Mouse (Mus musculus) gonadal fat pad, adult 2 months (tissue): Measurements from ENCODE around the gene Ccdc85c. TPM values are rescaled to one million over a fixed set of nuclear protein-coding genes. Genes with fewer than 3 reads are reported as not detected.

Source experiments
- DNase-seq: peaks from one replicate; pipeline ENCODE4 v3.0.0-alpha.2; 2012; ENCODE audit warnings: low read depth
- polyA plus RNA-seq: library from polyadenylated mRNA; depleted of rRNA; stranded (reverse); fragments of >200 nt; gene quantifications from 2 replicates; pipeline ENCODE4 v1.2.3, GENCODE M21; 2012

Gene Ccdc85c
- polyA plus RNA-seq, 1 experiment = 13.0 TPM

DNA sequence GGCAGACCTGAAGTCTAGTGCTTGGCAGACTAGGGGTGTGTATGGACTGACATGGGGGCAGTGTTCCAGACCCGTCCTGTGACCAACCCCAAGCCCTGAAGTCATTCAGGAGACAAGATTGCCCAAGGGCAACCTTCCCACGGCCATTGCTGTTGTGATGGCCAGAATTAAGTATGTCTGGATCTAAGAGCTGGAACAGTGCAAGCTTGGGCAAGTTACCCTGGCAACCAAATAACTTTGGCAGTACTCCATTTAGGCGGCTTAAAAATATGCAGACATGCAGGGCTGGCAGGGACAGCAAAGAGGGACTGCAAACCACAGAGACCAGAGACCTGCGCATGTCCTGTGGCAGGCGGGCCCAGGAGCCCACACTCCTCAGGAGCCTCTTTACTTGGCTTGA is 35.8 kb downstream of the Ccdc85c start:
- no peak for DNase-seq

DNA sequence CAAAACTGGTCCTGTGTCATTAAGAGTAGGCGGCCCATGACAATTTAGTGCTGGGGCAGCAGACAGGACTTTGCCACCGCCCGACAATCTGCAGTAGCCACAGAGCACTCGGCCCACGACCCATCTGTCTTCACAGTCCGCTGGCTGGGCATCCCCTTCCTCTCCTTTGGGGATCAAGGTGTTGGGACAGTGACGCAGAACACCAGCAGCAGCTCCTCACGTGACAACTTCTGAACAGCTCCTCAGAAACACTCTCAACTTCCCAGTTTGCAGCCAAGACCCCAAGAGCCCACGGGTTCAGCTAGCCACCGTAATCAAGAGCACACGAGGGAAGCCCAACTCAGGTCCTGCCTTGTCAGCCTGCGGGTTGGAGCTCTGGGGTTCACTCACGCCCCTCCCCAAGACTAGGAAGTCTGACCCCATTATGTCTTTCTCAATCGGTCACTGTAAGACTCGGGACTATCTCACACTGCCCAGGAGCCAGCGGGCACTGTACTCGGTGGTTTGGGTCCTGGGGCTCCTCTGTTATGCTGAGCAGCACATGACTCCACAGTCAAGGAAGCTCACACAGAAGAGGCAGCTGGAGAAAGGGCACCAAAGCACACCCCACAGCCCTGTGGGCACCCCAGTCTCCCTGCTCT is 36.7 kb downstream of the Ccdc85c start:
- no peak for DNase-seq

DNA sequence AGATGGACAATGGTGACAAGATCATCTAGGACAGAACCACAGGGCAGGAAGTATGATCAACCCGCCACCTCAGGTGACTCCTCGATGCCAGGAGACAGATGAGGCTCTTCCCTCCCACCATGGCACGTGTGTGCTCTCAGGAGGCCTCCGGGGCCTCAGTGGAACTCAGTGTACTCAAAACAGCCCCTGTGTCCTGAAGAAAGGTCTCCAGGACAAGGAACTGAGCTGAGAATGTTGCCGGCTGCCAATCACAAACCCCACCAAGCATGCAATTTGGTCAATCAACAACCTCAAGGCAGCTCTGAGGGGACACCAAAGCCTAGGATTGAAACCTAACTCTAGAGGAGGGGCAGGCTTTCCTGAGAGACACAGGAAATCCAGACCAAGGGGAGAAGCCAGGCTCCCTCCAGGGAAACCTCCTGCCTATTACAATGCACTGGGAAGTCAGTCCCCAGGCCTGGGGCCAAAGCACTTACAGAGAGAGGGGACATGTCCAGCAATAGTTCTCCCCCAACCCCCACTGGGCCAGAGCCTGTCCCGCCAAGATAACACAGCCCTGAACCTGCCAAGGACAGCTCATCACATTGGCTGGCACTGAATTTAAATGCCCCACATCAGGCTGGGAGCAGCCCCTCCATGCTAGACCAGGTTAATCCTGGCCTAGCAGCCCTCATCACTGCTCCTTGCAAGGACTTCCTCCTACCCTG is 37.8 kb downstream of the Ccdc85c start:
- no peak for DNase-seq

DNA sequence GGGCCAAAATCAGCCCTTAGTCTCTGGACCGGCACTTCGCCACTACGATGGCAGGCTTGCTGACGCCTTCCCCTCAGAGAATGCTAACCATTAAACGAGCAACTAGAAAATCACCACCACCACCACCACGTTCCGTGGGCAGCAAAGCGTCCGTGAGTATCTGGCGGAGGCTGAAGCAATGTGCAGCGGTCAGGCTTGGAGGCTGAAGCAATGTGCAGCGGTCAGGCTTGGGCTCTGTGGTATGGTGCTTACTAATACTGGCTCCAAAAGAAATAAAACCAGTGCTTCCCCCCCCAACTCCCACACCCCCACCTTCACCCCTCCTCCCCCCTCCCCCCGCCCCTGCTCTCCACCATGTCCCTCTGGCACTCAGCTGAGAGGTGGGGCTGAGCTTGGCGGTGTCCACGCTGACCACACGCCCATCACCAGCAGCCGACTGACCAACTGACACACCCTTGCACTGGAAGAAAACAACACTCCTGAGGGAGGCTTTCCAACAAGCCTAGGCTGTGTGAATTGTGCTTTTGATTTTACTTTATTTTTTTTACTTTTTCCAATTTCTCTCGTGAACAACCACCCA is 39.2 kb downstream of the Ccdc85c start:
- no peak for DNase-seq

DNA sequence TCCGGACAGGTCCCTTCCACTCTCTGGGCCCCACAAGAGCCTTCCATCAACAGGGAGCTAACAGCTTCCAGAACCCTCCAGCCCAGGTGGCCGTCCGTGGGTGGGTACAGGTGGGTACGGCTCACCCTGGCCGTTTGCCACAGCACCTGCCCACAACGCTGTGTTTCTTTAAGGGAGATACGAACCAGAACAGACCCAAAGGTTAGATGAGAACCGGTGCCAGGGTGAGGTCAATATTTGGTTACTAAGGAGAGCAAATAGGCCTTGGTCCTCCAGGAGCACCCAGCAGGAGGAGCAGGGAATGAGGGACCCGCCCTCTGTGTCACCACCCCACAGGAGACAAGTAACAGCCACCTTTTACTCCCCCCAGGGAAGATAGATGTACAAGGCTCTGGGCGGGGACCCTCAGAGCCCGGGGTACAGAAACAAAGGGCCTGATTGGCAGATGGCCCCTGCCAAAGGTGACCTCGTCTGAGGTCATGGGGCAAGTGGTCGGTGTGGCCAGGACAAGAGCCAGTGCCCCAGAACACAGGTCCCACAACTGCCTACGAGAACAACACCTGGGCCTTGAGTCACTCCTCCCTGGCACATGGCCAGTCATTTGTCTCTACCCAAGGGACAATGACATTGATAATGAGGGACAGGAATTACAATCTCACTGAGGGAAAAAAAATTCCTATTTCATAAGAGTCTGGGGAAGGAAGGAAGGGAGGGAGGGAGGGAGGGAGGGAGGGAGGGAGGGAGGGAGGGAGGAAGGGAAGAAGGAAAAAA is 40.2 kb downstream of the Ccdc85c start:
- no peak for DNase-seq

DNA sequence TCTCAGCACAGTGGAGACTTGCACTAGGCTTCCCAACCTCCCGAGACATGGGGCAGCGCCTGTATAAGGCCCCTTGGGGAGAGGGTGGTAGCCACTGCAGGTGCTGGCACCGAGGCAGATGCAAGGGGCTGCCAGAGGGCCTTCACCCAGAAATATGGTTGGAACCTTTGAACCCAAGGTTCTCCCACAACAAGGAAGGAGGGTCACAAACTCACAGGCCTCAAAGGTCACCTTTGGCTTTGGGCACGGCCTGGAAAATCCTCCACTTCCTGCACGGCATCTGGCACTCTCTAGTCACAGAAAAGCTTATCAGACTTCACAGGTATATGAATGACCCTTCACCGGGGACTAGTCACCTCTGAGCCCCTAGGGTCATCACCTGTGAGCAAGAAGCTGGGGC is 41.5 kb downstream of the Ccdc85c start:
- no peak for DNase-seq

DNA sequence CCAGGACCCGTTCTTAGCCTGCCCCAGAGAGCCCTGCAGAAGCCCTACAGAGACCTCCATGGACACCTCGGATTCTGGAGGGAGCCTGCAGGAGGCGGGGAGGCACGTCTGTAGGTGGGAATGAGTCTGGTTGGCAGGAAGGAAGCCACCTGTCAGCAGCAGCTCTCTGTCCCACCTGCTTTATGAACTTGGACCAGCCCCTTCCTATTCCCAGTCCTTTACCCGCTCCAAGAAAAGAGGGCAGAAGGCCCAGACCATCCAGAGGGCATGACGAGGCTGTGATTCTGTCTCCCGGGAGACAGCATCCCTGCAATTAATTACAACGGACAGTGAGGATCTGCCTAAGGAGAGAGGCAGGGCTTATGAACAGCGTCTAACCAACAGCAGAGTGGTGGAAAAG is 43.3 kb downstream of the Ccdc85c start:
- DNase-seq = no peak

DNA sequence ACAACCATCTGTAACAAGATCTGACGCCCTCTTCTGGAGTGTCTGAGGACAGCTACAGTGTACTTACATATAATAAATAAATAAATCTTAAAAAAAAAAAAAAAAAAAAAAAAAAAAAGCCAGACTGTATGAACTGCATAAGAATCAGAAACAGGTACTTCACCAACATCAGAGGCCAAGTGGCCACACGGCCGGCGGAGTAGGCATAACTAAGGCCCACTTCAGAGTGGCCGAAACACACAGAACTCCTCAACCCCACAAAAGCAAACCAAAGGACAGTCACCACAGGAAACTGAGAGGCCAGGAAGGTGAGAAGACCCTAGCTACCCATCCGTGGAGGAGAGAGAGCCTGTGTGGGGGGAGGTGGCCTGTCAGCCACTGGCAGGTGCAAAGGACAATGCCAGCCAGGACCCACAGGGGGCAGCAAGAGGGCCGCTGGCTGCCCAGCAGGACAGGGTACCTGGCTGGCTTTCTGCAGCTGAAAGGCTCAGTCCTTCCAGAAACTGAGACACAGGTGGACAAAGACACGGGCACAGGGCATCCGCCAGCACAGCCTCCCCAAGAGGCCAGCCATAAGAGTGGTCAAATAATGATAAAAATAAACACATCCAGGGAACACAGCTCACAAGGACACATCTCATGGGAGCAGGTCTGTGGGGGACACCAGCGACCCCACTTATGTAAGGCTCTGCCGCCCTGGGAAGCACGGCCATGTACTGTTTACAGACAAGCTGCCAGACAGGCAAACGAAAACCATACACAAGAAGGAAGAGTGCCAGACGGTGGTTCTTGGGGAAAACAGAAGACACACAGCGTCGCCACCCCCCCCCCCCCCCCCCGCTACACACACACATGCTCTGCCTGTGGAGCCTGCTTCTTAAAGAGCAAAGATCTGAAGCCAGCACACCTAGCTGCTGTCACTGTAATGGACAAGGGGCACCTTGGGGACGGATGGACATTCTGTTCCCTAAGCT is 44.1 kb downstream of the Ccdc85c start:
- DNase-seq = no peak

DNA sequence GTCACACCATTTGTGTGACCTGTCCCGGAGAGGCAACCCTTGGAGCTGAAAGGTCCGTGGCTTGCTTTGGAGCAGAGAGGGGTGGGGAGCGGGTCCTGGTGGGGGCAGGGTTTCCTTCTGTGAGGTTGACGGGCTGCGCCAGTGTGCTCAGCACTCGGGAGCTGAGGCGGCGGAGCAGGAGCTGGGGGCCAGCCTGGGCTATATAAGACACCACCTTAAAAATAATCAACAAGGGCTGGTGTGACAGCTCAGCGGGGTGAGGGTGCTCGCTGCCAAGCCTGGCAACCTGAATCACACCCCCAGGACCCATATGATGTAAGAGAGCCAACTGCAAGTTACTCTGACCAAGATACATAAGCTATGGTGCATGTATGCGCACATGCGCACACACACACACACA is 45.1 kb downstream of the Ccdc85c start:
- DNase-seq = no peak

DNA sequence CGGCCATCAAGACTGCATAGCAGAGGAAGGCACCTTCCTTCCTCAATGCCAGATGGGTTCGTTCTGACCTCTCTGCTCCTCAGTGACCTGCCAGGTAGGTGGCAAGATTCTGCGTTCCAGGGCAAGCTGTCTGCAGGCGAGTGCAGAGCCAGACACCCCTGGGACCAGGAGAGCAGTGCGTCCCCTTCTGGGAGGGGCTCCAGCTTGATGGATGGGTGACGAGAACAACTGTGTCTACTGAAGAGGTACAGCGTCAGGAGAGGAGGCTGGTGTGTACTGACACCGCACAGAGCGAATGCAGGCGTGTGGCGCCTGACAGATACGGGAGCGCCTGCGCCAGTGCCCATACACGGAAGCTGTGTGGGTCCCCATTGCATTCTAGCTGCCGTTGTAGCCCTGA is 47.7 kb downstream of the Ccdc85c start:
- no peak for DNase-seq

DNA sequence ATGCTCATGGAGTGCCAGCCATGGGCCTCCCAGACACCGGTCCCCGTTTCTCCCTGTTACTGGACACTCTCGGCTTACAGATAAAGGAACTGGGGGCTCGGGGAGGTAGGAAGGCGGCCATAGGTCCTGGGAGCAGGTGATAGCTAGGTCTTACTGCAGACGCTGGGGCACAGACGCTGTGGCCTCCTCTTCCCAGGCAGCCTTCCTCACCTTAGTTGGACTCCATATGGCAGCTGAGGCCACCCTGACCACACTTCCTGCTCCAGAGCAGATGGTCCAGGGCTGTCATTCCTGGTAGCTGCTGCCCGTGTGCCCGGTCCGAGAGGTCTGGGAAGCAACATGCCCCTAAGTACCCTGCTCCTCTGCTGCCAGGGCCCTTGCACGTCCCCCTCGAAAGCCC is 48.3 kb downstream of the Ccdc85c start:
- no peak for DNase-seq

DNA sequence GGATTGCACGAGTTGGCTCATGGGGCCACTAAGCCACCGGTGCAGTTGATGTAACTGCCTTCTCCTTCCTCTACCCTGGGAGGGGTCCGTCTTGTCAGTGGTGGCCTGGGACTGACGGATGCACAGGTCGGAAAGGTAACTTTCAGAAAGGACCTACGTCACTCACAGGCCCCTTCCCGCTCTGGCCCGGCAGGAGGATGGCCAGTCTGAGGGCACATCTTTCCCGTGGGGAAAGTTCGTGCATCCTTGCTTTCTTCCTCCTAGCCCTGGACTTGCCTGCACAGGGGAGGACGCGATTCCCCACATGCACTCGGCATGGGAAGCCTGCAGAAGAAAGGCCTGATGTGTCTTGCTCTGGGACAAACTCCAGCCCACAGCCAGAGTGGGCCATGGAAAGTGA is 49.0 kb downstream of the Ccdc85c start:
- DNase-seq = no peak

DNA sequence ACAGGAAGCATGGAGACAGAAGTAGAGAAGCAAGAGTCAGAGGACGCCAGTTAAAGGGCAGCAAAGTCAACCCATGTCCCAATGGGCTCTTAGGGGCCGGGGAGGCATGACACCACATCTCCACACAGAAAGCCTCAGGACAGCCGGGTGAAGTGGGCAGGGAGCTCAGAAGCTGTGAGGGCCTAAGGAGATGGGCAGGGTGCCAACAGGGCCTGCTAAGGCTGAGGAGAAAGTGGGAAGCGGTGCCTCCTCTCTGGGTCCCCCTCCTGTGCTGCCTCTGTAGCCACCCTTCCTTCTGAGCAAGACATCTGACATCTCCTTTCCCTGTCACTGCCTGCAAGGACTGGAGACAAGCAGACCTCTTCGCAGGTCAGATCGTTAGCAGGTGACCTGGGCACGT is 49.4 kb downstream of the Ccdc85c start:
- no peak for DNase-seq

DNA sequence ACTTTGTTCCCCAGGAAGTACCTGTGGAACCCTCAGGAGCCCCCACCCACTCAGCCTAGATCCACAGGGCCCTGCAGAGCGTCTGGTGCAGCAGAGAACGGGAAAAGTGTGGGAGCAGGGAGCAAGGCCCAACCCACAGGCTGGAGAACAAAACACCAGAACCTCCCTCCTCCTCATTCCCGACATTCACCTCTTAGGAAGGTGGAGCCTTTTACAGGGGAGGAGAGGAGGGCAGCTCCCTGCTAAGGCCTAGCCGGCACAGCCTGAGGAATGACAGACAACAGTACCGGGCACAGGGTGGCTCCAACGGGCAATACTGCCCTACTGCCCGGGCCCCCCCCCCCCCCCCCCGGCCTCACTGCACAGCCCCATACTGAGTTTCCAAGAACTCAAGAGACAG is 51.9 kb downstream of the Ccdc85c start:
- DNase-seq = no peak

DNA sequence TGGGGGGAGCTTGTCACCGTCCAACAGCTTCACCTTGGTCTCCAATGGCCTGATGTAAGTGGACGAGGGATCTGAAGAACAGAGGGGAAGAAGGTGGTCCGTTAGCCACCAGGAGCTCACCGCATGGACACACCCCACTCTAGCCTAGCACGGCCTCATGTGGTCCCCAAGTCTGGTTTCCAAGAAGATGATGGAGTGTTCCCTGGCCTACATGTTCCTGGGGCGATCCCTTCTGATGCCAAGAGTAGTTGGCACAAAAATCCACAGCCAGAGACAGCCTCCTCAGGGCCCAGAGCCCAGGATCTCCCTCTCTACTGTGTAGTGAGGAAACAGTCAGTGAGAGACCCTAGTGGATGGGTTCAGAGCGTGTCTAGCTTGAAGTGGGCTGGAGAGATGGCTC is 53.5 kb downstream of the Ccdc85c start:
- no peak for DNase-seq

DNA sequence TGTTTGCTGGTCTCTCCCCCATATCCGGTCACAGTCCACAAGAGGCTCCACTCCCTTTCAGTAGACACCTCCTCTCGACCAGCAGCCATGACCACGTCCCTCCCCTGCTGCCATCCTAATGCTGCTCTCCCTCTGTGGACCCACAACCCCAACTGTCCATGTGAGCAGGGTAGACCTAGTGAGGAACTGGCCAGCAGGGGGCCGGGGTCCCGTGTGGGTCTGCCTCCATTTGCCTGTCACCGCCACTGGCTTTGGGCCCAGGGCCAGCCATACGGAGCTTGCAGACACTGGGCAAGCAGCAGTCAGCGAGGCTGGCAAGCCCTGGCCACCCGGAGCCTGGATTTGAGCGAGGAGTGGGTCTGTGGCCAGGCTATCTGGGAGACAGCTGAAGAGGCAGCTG is 54.0 kb downstream of the Ccdc85c start:
- DNase-seq = no peak

DNA sequence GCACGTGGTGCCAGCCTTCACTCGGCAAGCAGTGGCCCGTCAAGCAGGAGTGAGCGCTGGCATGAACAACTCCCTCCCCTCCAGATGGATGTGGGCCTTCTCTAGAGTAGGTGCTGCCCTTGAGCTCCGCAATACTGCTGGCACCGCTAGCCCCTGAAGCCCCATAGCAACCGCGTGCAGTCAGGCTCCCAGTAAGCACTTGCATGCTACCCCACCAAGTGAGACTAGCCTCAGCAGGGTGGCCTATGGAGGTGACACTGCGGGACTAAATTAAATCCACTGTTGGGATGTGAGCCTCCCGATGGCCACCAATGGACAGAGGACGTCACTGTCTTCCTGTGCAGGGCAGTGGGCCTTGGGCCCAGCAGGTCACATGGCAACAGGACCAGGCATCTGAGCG is 54.6 kb downstream of the Ccdc85c start:
- DNase-seq = no peak

DNA sequence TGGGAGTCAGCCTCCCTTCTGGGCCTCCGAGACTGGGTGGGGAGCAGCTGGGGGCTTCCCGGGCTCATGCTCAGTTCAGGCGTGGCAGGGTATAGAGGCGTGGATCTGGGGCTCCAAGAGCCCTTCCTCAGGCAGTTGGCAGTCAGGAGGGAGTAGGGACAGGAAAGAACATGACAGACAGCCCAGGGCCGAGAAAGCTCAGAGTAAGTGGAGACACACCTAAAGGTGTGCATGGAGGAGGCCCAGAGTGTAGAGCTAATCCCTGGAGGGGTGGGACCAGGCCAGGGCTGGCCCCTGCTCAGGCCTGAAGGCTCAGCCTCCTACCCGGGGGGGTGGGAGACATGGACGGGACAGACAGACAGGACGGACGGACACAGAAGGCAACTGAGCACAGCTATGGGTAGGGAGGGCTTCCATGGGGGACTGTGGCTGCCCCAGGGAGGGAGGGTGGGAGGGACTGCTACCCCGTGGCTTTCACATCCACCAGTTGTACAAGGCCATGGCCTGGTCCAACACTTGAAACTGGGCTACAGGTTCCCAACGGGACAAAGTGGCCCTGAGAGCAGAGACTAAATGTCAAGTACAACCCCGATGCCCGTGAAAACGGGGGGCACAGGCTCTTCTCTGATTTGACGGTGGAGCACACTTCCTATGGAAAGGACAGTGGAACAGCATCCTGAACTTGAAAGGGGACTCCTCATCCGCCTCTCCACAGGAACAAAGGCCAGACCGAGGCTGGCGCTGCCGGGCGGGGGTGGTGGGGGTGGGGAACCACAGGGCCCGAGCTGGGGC is 55.2 kb downstream of the Ccdc85c start:
- no peak for DNase-seq

DNA sequence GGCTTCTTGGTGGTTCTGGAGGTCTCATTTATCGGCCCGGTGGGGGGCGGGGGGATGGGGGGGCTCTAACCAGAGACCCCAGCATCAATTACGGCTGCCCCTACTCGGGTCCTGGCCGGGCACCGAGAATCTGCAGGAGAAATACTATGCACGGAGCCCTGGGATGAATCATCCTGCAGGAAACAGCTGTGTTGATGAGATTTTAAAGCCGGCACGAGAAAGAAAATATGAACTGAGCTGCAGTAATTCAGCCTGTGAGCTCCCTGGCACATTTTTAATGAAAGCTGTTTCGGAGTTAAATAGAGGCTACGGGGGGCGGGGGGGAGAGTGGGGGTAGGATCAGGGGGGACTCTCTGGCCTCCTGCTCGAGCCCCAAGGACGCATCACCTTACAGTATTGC is 56.1 kb downstream of the Ccdc85c start:
- no peak for DNase-seq

DNA sequence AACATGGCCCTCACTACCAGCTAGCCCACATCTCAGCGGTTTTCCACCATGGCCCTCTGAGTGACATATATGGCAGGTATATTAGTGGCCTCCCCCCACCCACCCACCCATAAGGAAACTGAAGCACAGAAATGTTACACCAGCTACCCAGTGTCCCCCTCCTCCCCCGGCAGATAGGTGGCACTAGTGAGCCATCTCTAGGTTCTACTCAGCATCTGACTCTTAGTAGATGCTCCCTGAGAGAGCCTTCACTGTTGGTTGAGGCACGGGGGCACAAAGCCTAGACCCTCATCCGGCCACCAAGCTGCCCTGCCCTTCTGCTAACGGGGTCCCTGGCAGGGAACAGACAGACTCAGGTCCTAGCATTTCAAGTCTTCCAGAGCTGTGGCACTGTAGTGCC is 57.7 kb downstream of the Ccdc85c start:
- no peak for DNase-seq
